Mouse (Mus musculus) lung, postnatal 0 days (tissue): ENCODE data around the gene Rps6ka5.

ENCODE experiments used
- CTCF ChIP-seq: IDR thresholded peaks from 2 replicates; pipeline ENCODE4 v1.5.1; 2016; ENCODE audit warnings: antibody characterized with exemption, mild to moderate bottlenecking
- EP300 ChIP-seq: IDR thresholded peaks from 2 replicates; pipeline ENCODE4 v1.6.1; 2016; ENCODE audit warnings: antibody characterized with exemption, mild to moderate bottlenecking, control low read depth

DNA sequence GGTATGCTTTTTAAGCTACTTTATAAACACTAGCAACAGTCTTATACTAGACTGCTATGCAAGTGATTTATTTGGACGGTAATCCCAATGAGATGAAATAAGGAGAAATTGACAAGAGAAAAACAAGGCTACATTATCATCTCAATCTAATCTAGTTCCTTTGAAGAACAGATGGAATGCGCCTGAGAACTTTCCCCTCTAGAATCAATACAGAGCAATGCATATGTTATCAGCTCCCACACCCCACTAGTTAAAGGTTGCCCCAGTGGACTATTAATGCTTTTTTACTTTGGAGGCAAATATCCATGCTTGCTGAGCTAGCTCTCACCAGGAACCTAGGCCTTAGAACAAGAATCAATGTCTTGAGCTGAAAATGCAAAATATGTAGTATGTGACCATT lies 19.5 kb downstream of the Rps6ka5 start:
- TF ChIP-seq CTCF (no peak), EP300 (no peak)
